Mouse (Mus musculus) Patski (cell line): Measurements from ENCODE around the gene Fbxw11. TPM values are rescaled to one million over a fixed set of nuclear protein-coding genes. Genes with fewer than 3 reads are reported as not detected.
A peak's percentile ranks its signal among the peaks of the same experiment; 100 is the strongest.

Source experiments
- ATAC-seq: fragments of 100-300 bp; one replicate; pipeline ENCODE4 v1.8.0; 2021
- CTCF ChIA-PET: fragments of 350-600 bp; sonication (Branson Sonifier 250); formaldehyde crosslinking; loops from one replicate; lab custom pipeline; 2022; ENCODE audit warnings: inconsistent platforms; lab: Charles Lee
- POLR2A ChIA-PET: fragments of 350-600 bp; sonication (Branson Sonifier 250); formaldehyde crosslinking; loops from one replicate; lab custom pipeline; 2022; ENCODE audit warnings: antibody characterized with exemption, inconsistent platforms; lab: Charles Lee
- DNase-seq: peaks from one replicate; pipeline ENCODE4 v3.0.0-alpha.2; 2011; ENCODE audit warnings: low read depth, low spot score
- H3K27me3 ChIP-seq: fragments of 371-371 bp; one replicate; pipeline ENCODE4 v1.5.1; 2021
- CTCF ChIP-seq: fragments of 100-300 bp; IDR thresholded peaks from one replicate; pipeline ENCODE4 v1.5.1; 2021
- in situ Hi-C: fragments of 300-500 bp; cut with MboI; formaldehyde crosslinking; loops from 3 replicates; pipeline ENCODE4 v1.11.1; 2018; ENCODE audit warnings: low pct_unique_long_range_greater_than_20kb, mixed read lengths
- polyA plus RNA-seq: library from polyadenylated mRNA; unstranded; gene quantifications from one replicate; pipeline ENCODE4 v1.2.3, GENCODE M21; 2021

Gene Fbxw11
- polyA plus RNA-seq, 1 experiment from 2014 or later = 92.4 TPM

- in situ Hi-C loops = no loop called here
- DNase-seq = no peak
- ATAC-seq = no peak
- ChIA-PET CTCF (interaction anchor here (0.8 to 1.4 kb wide), 2 partner anchors 35 to 63 kb away, joined by 3 read pairs; no protein-coding TSS in a partner anchor), POLR2A (interaction anchor here (0.6 to 0.7 kb wide), 2 partner anchors 34 to 60 kb away, joined by 3 to 4 read pairs; no protein-coding TSS in a partner anchor)
- H3K27me3 ChIP-seq = no peaks in the 10 kb centered on the region
- TF ChIP-seq CTCF = no peak
These were observed 6.2 kb upstream of the Fbxw11 start for GRCm38 (mm10) chr11:32636275-32636674.

- CTCF ChIA-PET = interaction anchor here (0.6 kb wide), 1 partner anchor 189 kb away, joined by 3 read pairs; no protein-coding TSS in a partner anchor
- in situ Hi-C loops = no loop called here
- POLR2A ChIA-PET = no interaction called here
These were observed 3.8 kb upstream of the Fbxw11 start for GRCm38 (mm10) chr11:32638521-32639255.

GRCm38 (mm10) chr11:32640617-32641016 lies 1.9 kb upstream of the Fbxw11 start:
- in situ Hi-C loops = no loop called here
- H3K27me3 ChIP-seq = no peaks in the 10 kb centered on the region
- CTCF ChIA-PET = interaction anchor here (1.3 to 2.4 kb wide), 2 partner anchors 53 to 54 kb away, joined by 4 to 5 read pairs; no protein-coding TSS in a partner anchor
- DNase-seq (no peak), ATAC-seq (no peak)
- POLR2A ChIA-PET = no interaction called here
- TF ChIP-seq CTCF = no peak

More at GRCm38 (mm10) chr11:32638521-32639255, 3.8 kb upstream of the Fbxw11 start:
- no peak for TF ChIP-seq CTCF
- ATAC-seq (no peak), DNase-seq (no peak)
- H3K27me3 ChIP-seq = no peaks in the 10 kb centered on the region

- no peak for TF ChIP-seq CTCF
- ChIA-PET POLR2A (interaction anchor here (0.7 kb wide), 1 partner anchor 38 kb away, joined by 3 read pairs; no protein-coding TSS in a partner anchor), CTCF (interaction anchor here (0.5 to 2.4 kb wide), 4 partner anchors 19 to 51 kb away, joined by 3 to 5 read pairs (median 4); no protein-coding TSS in a partner anchor)
- DNase-seq (no peak), ATAC-seq (peak; percentile 48)
- H3K27me3 ChIP-seq = no peaks in the 10 kb centered on the region
- in situ Hi-C loops = no loop called here
These were observed 669 bp downstream of the Fbxw11 start for GRCm38 (mm10) chr11:32642899-32643886.

- in situ Hi-C loops = no loop called here
- CTCF ChIA-PET = no interaction called here
These were observed 1.5 kb downstream of the Fbxw11 start for GRCm38 (mm10) chr11:32644010-32644409.

GRCm38 (mm10) chr11:32647265-32647664 lies 4.7 kb downstream of the Fbxw11 start:
- ChIA-PET CTCF (interaction anchor here (1.0 to 1.2 kb wide), 2 partner anchors 19 to 38 kb away, joined by 3 read pairs; no protein-coding TSS in a partner anchor), POLR2A (no interaction called here)
- TF ChIP-seq CTCF = no peak
- DNase-seq (no peak), ATAC-seq (no peak)
- in situ Hi-C loops = no loop called here
- H3K27me3 ChIP-seq = no peaks in the 10 kb centered on the region

More at GRCm38 (mm10) chr11:32644010-32644409, 1.5 kb downstream of the Fbxw11 start:
- no peaks in the 10 kb centered on the region for H3K27me3 ChIP-seq
- DNase-seq (no peak), ATAC-seq (no peak)
- POLR2A ChIA-PET = no interaction called here
- no peak for TF ChIP-seq CTCF

- ChIA-PET CTCF (no interaction called here), POLR2A (no interaction called here)
- in situ Hi-C loops = no loop called here
- ATAC-seq (no peak), DNase-seq (no peak)
- no peak for TF ChIP-seq CTCF
- no peaks in the 10 kb centered on the region for H3K27me3 ChIP-seq
These were observed 7.8 kb downstream of the Fbxw11 start for GRCm38 (mm10) chr11:32650236-32650749.

- CTCF ChIA-PET = no interaction called here
- H3K27me3 ChIP-seq = no peaks in the 10 kb centered on the region
- in situ Hi-C loops = no loop called here
- DNase-seq (no peak), ATAC-seq (peak; percentile 54)
- TF ChIP-seq CTCF = no peak
- POLR2A ChIA-PET = no interaction called here
These were observed 8.5 kb downstream of the Fbxw11 start for GRCm38 (mm10) chr11:32650893-32651590.

- ChIA-PET POLR2A (no interaction called here), CTCF (no interaction called here)
- H3K27me3 ChIP-seq = no peaks in the 10 kb centered on the region
- no peak for TF ChIP-seq CTCF
- in situ Hi-C loops = no loop called here
- ATAC-seq (no peak), DNase-seq (no peak)
These were observed 9.2 kb downstream of the Fbxw11 start for GRCm38 (mm10) chr11:32651723-32652122.
